Mouse (Mus musculus): ENCODE measurements around the gene Frmd4b. TPM values are rescaled to one million over a fixed set of nuclear protein-coding genes. Genes with fewer than 3 reads are reported as not detected.

The Frmd4b gene
- polyA plus RNA-seq, 1 experiment from 2014 or later, result 11.1 TPM

GRCm38 (mm10) chr6:97333323-97333722, 284.0 kb downstream of the Frmd4b start:
- no peaks in the 10 kb centered on the region for H3K27me3 ChIP-seq (replicated peaks; ENCODE audit: insufficient read depth, low read length)
- H3K36me3 ChIP-seq (ENCODE audit: insufficient read depth, low read length), result no peaks in the 10 kb centered on the region
- no peaks in the 10 kb centered on the region for H3K9me3 ChIP-seq (ENCODE audit: low read length)
- no peaks in the 10 kb centered on the region for H3K4me1 ChIP-seq (ENCODE audit: insufficient read depth, low read depth, low read length)
- H3K9ac ChIP-seq (replicated peaks; ENCODE audit: low read depth), result no peak overlapping the region
- no peak overlapping the region for H3K4me2 ChIP-seq (replicated peaks; ENCODE audit: low read depth, low read length)
- no peak overlapping the region for H3K27ac ChIP-seq (ENCODE audit: low read length)
- DNase-seq (ENCODE audit: low spot score) (no peak), ATAC-seq (no peak)
- 65% methylated on average over 3 of the region's 3 CpGs for WGBS
- no peak overlapping the region for H3K4me3 ChIP-seq (ENCODE audit: low read depth, low read length)
- no peak for TF ChIP-seq EP300 (IDR thresholded peaks at IDR 0.05)

GRCm38 (mm10) chr6:97323951-97324350, 293.4 kb downstream of the Frmd4b start:
- Histone ChIP-seq H3K4me3 (ENCODE audit: low read depth, low read length) (no peak overlapping the region), H3K36me3 (ENCODE audit: insufficient read depth, low read length) (no peaks in the 10 kb centered on the region), H3K4me2 (replicated peaks; ENCODE audit: low read depth, low read length) (no peak overlapping the region), H3K9me3 (ENCODE audit: low read length) (no peaks in the 10 kb centered on the region), H3K27me3 (replicated peaks; ENCODE audit: insufficient read depth, low read length) (no peaks in the 10 kb centered on the region), H3K9ac (replicated peaks; ENCODE audit: low read depth) (no peak overlapping the region), H3K4me1 (ENCODE audit: insufficient read depth, low read depth, low read length) (no peaks in the 10 kb centered on the region), H3K27ac (ENCODE audit: low read length) (no peak overlapping the region)
- no peak for DNase-seq (ENCODE audit: low spot score)
- WGBS, result 93% methylated on average over 4 of the region's 4 CpGs
- TF ChIP-seq CTCF (IDR thresholded peaks at IDR 0.05), result no peak
- TF ChIP-seq EP300 (IDR thresholded peaks at IDR 0.05), result no peak
- no peak for ATAC-seq

GRCm38 (mm10) chr6:97322126-97322525, 295.2 kb downstream of the Frmd4b start:
- no peak for DNase-seq (ENCODE audit: low spot score)
- no peak overlapping the region for H3K27ac ChIP-seq (ENCODE audit: low read length)
- ATAC-seq, result no peak
- H3K9me3 ChIP-seq (ENCODE audit: low read length), result no peaks in the 10 kb centered on the region
- H3K4me1 ChIP-seq (ENCODE audit: insufficient read depth, low read depth, low read length), result no peaks in the 10 kb centered on the region
- TF ChIP-seq EP300 (IDR thresholded peaks at IDR 0.05), result no peak
- no peak for TF ChIP-seq CTCF (IDR thresholded peaks at IDR 0.05)
- H3K4me2 ChIP-seq (replicated peaks; ENCODE audit: low read depth, low read length), result no peak overlapping the region
- H3K27me3 ChIP-seq (replicated peaks; ENCODE audit: insufficient read depth, low read length), result no peaks in the 10 kb centered on the region
- H3K36me3 ChIP-seq (ENCODE audit: insufficient read depth, low read length), result no peaks in the 10 kb centered on the region
- 81% methylated on average over 12 of the region's 12 CpGs for WGBS
- H3K4me3 ChIP-seq (ENCODE audit: low read depth, low read length), result no peak overlapping the region
- no peak overlapping the region for H3K9ac ChIP-seq (replicated peaks; ENCODE audit: low read depth)

- DNase-seq (ENCODE audit: low spot score), result no peak
- H3K9ac ChIP-seq (replicated peaks; ENCODE audit: low read depth), result no peak overlapping the region
- H3K36me3 ChIP-seq (ENCODE audit: insufficient read depth, low read length), result no peaks in the 10 kb centered on the region
- WGBS, result 40% methylated on average over 11 of the region's 11 CpGs
- ATAC-seq, result peak; percentile 40; the same call in 1 of the 2 replicates
- TF ChIP-seq CTCF (IDR thresholded peaks at IDR 0.05) (no peak), EP300 (IDR thresholded peaks at IDR 0.05) (no peak)
- H3K9me3 ChIP-seq (ENCODE audit: low read length), result no peaks in the 10 kb centered on the region
- no peak overlapping the region for H3K4me2 ChIP-seq (replicated peaks; ENCODE audit: low read depth, low read length)
- no peak overlapping the region for H3K4me3 ChIP-seq (ENCODE audit: low read depth, low read length)
- H3K4me1 ChIP-seq (ENCODE audit: insufficient read depth, low read depth, low read length), result no peaks in the 10 kb centered on the region
- no peak overlapping the region for H3K27ac ChIP-seq (ENCODE audit: low read length)
- H3K27me3 ChIP-seq (replicated peaks; ENCODE audit: insufficient read depth, low read length), result no peaks in the 10 kb centered on the region
Measured at GRCm38 (mm10) chr6:97321156-97321555, 296.2 kb downstream of the Frmd4b start.

GRCm38 (mm10) chr6:97319081-97319480, 298.3 kb downstream of the Frmd4b start:
- H3K27me3 ChIP-seq (replicated peaks; ENCODE audit: insufficient read depth, low read length), result no peaks in the 10 kb centered on the region

GRCm38 (mm10) chr6:97317956-97318355, 299.4 kb downstream of the Frmd4b start:
- no peaks in the 10 kb centered on the region for H3K9me3 ChIP-seq (ENCODE audit: low read length)
- no peaks in the 10 kb centered on the region for H3K27me3 ChIP-seq (replicated peaks; ENCODE audit: insufficient read depth, low read length)
- no peak overlapping the region for H3K27ac ChIP-seq (ENCODE audit: low read length)
- DNase-seq (ENCODE audit: low spot score), result no peak
- H3K4me1 ChIP-seq (ENCODE audit: insufficient read depth, low read depth, low read length), result no peaks in the 10 kb centered on the region
- ATAC-seq, result no peak
- no peak overlapping the region for H3K4me3 ChIP-seq (ENCODE audit: low read depth, low read length)
- WGBS, result 88% methylated on average over 3 of the region's 3 CpGs
- H3K9ac ChIP-seq (replicated peaks; ENCODE audit: low read depth), result no peak overlapping the region
- H3K4me2 ChIP-seq (replicated peaks; ENCODE audit: low read depth, low read length), result no peak overlapping the region
- H3K36me3 ChIP-seq (ENCODE audit: insufficient read depth, low read length), result no peaks in the 10 kb centered on the region
- TF ChIP-seq CTCF (IDR thresholded peaks at IDR 0.05) (no peak), EP300 (IDR thresholded peaks at IDR 0.05) (no peak)

More at GRCm38 (mm10) chr6:97319081-97319480, 298.3 kb downstream of the Frmd4b start:
- ATAC-seq, result 0 out of 2 replicates have a peak, but pooled peaks have one; percentile 26
- Histone ChIP-seq H3K9me3 (ENCODE audit: low read length) (no peaks in the 10 kb centered on the region), H3K27ac (ENCODE audit: low read length) (no peak overlapping the region), H3K4me2 (replicated peaks; ENCODE audit: low read depth, low read length) (no peak overlapping the region), H3K4me1 (ENCODE audit: insufficient read depth, low read depth, low read length) (no peaks in the 10 kb centered on the region), H3K36me3 (ENCODE audit: insufficient read depth, low read length) (no peaks in the 10 kb centered on the region), H3K4me3 (ENCODE audit: low read depth, low read length) (no peak overlapping the region), H3K9ac (replicated peaks; ENCODE audit: low read depth) (no peak overlapping the region)
- DNase-seq (ENCODE audit: low spot score), result peak; percentile 45
- 40% methylated on average over 4 of the region's 4 CpGs for WGBS
- TF ChIP-seq EP300 (IDR thresholded peaks at IDR 0.05) (no peak), CTCF (IDR thresholded peaks at IDR 0.05) (no peak)

GRCm38 (mm10) chr6:97316716-97317115, 300.6 kb downstream of the Frmd4b start:
- no peak overlapping the region for H3K4me2 ChIP-seq (replicated peaks; ENCODE audit: low read depth, low read length)
- H3K27ac ChIP-seq (ENCODE audit: low read length), result no peak overlapping the region
- no peak for ATAC-seq
- H3K4me3 ChIP-seq (ENCODE audit: low read depth, low read length), result no peak overlapping the region
- DNase-seq (ENCODE audit: low spot score), result no peak
- TF ChIP-seq CTCF (IDR thresholded peaks at IDR 0.05) (no peak), EP300 (IDR thresholded peaks at IDR 0.05) (no peak)
- no peaks in the 10 kb centered on the region for H3K27me3 ChIP-seq (replicated peaks; ENCODE audit: insufficient read depth, low read length)
- H3K4me1 ChIP-seq (ENCODE audit: insufficient read depth, low read depth, low read length), result 0 out of 2 replicates have a peak, but pooled peaks cover 2% of the 10 kb centered on the region
- H3K9ac ChIP-seq (replicated peaks; ENCODE audit: low read depth), result no peak overlapping the region
- no peaks in the 10 kb centered on the region for H3K36me3 ChIP-seq (ENCODE audit: insufficient read depth, low read length)
- WGBS, result 79% methylated on average over 1 of the region's 1 CpGs
- H3K9me3 ChIP-seq (ENCODE audit: low read length), result no peaks in the 10 kb centered on the region

All from lung, postnatal 0 days (tissue).